Mouse (Mus musculus): ENCODE results near the gene Tmem247.
A peak's percentile ranks its signal among the peaks of the same experiment; 100 is the strongest.

The Tmem247 gene

DNA sequence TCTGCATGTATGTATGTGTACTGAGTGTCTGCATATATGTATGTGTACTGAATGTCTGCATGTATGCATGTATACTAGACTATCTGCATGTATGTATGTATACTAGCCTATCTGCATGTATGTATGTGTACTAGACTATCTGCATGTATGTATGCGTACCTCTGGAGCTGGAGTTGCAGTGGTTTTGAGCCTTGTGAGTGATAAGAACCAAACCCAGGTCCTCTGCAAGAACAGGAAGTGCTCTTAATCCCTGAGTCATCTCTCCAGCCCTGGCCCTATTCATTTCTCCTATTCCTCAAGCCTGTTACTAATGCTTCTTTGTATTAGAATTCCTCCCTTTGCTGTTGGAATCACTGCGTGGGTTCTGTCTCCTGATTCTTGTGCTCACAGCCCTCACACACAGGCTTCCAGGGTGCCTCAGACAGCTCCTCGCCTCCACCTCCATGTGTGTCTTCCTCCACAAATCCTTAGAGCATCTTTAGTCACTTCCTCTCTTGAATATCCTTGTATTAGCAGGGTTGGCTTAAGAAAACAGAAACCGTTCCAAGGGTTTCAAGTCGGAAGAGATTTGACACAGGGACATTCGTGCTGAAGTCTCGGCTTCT, 4.0 kb upstream of the Tmem247 start:
- DNase-seq (ENCODE audit: low read depth, low spot score): no peak

- DNase-seq (ENCODE audit: low read depth, low spot score): peak; percentile 43
These were observed 1.6 kb upstream of the Tmem247 start for GRCm38 (mm10) chr17:86915540-86915939.

- DNase-seq (ENCODE audit: low read depth, low spot score): peak; percentile 57
These were observed 1.6 kb downstream of the Tmem247 start for GRCm38 (mm10) chr17:86918786-86919185.

GRCm38 (mm10) chr17:86919729-86920128, 2.6 kb downstream of the Tmem247 start:
- DNase-seq (ENCODE audit: low read depth, low spot score): no peak

- DNase-seq (ENCODE audit: low read depth, low spot score): no peak
These were observed 7.5 kb downstream of the Tmem247 start for GRCm38 (mm10) chr17:86924679-86925078.

DNA sequence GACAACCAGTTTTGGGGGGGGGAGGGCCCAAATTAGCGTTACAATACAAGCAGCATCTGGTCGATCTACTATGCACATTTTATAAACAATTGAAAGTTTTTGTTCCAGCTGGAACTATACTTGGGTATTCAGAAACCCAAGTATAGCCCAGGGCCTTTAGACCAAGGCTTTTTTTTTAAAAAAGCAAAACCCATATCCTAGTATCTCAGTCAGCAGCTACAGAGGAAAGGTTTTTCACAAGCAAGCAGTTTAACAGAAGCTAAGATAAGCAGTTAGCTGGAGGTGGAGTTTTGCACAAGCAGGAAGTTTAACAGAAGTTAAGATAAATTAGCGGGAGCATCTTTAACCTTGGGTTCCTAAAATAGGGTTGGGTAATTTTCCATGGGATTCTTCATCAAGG, 9.7 kb downstream of the Tmem247 start:
- no peak for DNase-seq (ENCODE audit: low read depth, low spot score)

DNA sequence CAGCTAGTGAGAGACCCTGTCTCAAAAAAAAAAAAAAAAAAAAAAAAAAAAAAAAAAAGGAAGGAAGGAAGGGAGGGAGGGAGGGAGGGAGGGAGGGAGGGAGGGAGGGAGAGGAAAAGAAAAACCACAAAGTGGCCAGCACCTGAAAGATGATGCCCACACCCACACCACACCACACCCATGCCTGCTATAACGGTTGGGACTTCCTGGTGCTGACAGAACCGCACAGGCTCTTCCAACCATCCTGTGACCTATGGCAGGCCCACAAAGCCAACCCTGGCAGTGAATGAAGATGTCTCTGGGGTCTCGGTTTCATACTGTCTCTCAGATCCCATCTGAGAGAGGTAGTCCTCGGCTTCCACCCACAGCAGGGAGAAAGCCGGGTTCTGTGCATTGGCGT, 12.2 kb downstream of the Tmem247 start:
- no peak for DNase-seq (ENCODE audit: low read depth, low spot score)

- DNase-seq (ENCODE audit: low read depth, low spot score): no peak
These were observed 12.8 kb downstream of the Tmem247 start for GRCm38 (mm10) chr17:86929981-86930380.

DNA sequence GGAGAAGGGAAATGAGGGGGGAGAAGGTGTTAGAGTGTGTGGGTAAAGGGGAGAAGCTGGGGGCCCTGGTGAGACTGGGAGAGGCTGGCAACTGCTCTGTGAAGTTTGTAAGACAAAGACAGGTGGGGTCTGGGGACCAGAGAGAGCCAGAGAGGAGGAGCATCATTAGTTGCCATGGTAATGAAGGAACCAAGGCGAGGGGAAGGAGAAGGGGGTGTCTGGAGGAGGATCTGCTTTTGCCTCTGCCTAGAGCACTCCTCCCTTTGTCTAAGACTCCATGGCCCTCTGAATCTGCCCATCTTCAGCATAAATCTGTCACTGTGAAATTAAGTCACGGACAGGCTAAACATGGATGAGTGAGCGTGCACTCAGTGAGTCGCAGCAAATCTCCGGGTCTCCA, 15.7 kb downstream of the Tmem247 start:
- DNase-seq (ENCODE audit: low read depth, low spot score): no peak

GRCm38 (mm10) chr17:86937064-86937463, 19.9 kb downstream of the Tmem247 start:
- no peak for DNase-seq (ENCODE audit: low read depth, low spot score)

GRCm38 (mm10) chr17:86937497-86938155, 20.5 kb downstream of the Tmem247 start:
- peak; percentile 66 for DNase-seq (ENCODE audit: low read depth, low spot score)

DNA sequence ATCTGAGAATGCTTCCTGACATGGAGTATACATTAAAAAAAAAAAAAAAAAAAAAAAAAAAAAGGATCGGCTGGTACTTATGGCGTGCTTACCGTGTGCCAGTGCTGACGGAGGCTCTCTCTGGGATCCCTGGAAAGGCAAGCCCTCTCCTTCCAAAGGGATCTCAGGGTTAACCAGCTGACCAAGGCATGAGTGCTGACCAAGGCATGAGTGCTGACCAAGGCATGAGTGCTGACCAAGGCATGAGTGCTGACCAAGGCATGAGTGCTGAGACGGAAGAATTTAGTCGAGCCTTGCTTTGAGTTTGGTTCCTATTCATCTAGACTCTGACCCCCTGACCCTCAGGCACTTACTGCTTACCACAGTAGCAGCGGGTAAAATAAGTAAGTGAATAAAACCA, 21.5 kb downstream of the Tmem247 start:
- DNase-seq (ENCODE audit: low read depth, low spot score): no peak

DNA sequence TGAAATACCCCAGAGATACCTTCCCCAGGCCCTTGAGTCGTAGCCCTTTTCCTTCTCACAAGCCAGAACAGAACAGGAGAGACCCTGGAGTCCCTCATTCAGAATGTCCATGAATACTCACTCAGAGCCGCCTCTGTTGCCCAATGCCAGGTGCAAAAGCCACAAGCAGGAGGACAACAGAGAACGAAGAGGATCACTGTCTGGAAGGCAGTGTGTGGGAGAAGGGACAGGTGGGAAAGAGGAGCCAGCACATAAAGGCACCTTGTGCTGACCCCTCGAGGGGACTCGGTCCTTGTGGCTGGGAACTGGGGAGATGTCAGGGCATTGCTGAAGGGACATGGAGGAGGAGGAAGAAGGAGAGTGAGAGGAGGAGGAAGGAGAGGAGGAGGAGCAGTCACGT, 25.0 kb downstream of the Tmem247 start:
- no peak for DNase-seq (ENCODE audit: low read depth, low spot score)

DNA sequence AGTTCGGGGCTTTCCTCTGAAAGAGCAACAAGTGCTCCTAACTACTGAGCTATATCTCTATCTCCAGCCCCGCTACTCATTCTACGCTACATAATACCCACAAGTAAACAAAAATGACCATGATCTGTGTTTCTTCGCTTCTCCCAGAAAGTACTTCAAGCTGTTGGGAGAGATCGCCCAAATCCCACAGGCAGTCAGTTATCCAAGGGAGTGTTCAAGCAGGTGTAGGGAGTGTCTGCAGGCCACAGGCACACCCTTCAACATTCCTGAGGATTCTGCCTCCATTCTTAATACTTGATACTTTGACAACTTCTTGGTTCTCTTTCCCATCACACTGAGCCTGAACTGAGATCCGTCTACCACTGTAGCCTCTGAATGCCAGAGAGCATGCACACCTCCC, 26.0 kb downstream of the Tmem247 start:
- no peak for DNase-seq (ENCODE audit: low read depth, low spot score)

DNA sequence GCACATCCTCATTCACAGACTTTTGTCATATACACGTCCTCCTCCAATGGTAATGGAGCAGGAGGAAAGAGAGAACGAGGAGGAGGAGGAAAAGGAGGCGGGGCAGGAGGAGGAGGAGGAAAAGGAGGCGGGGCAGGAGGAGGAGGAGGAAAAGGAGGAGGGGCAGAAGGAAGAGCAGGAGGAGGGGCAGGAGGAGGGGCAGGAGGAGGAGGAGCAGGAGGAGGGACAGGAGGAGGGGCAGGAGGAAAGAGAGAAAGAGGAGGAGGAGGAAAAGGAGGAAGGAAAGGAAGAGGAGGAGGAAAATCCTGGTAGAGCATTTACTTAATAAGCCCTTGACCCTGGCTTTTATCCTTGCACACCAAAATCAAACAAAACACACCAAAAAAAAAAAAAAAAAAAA, 28.9 kb downstream of the Tmem247 start:
- DNase-seq (ENCODE audit: low read depth, low spot score): no peak

DNA sequence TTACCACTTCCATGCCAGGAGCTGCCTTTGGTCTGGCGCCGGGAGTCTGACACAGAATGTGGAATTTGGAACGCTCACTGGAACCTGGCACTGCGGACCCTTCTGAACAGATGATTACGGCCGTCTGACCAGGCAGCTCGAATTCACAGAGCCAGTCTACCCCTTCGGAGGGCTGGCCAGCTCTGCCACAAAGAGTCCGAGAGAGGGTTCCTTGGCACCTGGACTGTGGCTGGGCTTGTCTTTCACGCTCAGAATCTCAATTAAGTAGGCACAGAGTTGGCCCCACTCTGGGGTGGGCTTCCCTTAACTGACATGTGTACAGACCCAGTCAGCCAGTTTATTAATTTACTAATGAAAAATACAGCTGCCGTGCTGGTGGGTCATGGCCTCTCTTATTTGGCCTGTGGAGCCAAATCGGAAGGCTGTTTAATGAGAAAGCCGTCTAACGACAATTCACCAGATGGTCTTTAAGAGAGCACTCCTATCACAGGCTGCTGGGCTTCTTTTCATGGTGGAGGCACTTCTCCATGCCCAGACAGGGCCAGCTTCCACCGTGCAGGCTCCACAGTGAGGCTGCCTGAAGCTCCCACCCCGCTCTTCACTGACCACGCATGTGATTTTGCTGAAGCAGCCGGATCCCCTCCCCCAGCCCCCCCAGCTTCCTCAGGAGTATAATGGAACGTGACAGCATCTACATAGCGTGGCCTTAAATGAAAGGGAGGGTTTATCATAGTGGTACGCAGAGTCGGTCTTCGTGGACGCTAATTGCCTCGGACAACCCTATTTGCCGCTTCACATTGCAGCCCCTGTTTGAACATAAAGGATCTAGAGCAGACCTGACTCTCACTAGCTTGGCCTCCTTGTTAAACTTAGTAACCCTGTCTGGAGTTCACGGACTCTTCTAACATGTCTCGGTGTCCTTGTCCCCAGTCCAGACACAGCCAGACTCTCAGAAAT, 31.0 kb downstream of the Tmem247 start, which contains the start of gene Atp6v1e2:
Gene Atp6v1e2 (minus strand): TSS at position 58 of the 957 bp plus-strand sequence.
- no peak for DNase-seq (ENCODE audit: low read depth, low spot score)

DNA sequence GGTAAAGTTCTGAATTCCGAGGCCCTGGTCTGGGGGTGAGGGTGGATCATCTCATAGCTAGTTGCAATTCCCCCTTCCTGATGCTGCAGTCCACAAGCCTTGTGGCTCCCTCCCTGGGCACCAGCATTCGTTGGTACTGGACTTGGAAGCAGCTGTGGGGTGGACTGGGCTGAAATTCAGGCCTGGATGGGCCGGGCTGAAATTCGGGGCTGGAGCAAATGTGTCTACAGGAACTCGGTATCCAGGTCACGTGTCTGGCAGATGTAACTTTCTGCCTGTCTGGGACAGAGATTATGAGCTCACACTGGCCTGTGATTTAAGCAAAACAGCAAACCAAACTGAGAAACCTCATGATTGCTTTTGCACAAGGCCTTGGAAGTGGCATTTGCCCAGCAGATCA, 31.7 kb downstream of the Tmem247 start:
- DNase-seq (ENCODE audit: low read depth, low spot score): no peak

GRCm38 (mm10) chr17:86957239-86957638, 40.1 kb downstream of the Tmem247 start:
- DNase-seq (ENCODE audit: low read depth, low spot score): no peak

DNA sequence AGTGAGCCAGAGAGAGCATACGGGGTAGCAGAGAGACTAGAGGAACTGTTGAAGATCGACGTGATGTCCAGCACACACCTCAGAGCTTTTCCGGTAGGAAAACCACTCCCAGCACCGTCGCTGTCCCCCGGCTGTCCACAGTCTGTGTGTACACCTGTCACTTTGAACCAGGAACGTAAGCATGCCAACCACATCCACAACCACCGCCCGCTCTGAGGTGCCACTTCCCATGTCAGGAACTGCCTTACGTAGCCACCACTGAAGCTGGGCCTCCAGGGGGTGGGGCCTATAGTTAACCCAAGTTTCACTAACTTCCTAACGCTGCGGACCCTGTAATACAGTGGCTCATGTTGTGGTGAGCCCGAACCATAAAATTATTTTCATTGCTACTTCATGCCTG, 40.8 kb downstream of the Tmem247 start:
- DNase-seq (ENCODE audit: low read depth, low spot score): peak; percentile 69

GRCm38 (mm10) chr17:86961301-86961841, 44.2 kb downstream of the Tmem247 start:
- DNase-seq (ENCODE audit: low read depth, low spot score): no peak

- DNase-seq (ENCODE audit: low read depth, low spot score): peak; percentile 87
These were observed 45.2 kb downstream of the Tmem247 start for GRCm38 (mm10) chr17:86962297-86962893.

Data from CD4-positive, CD25-positive, alpha-beta regulatory T cell, adult 2 months (primary cell).